Mouse (Mus musculus) lung, embryonic 14.5 days (tissue): ENCODE data around the gene Dab2ip. TPM values are rescaled to one million over a fixed set of nuclear protein-coding genes. Genes with fewer than 3 reads are reported as not detected.

ENCODE experiments used
- ATAC-seq: fragments of 200-750 bp; cut with Nextera tagmentation; 2 replicates; pipeline ENCODE4 v1.8.0; 2017; ENCODE audit warnings: mild to moderate bottlenecking, moderate TSS enrichment, moderate library complexity; ENCODE audit not compliant: insufficient read depth
- DNase-seq: peaks from one replicate; pipeline ENCODE4 v3.0.0-alpha.2; 2015
- H3K27ac ChIP-seq: fragments of 300-500 bp; sonication (generic); 2 replicates; pipeline ENCODE4 v1.5.1; 2014; ENCODE audit warnings: low read depth, mild to moderate bottlenecking, moderate library complexity
- H3K27me3 ChIP-seq: fragments of 300-500 bp; sonication (generic); 2 replicates; pipeline ENCODE4 v1.6.1; 2014; ENCODE audit warnings: low read length, control low read depth; ENCODE audit not compliant: insufficient read depth
- H3K36me3 ChIP-seq: fragments of 300-500 bp; sonication (generic); 2 replicates; pipeline ENCODE4 v1.6.1; 2014; ENCODE audit warnings: control low read depth; ENCODE audit not compliant: insufficient read depth
- H3K4me1 ChIP-seq: fragments of 300-500 bp; sonication (generic); 2 replicates; pipeline ENCODE4 v1.6.1; 2014; ENCODE audit warnings: antibody characterized with exemption, control low read depth; ENCODE audit not compliant: insufficient read depth
- H3K4me2 ChIP-seq: fragments of 300-500 bp; sonication (generic); 2 replicates; pipeline ENCODE4 v1.6.1; 2014; ENCODE audit warnings: mild to moderate bottlenecking
- H3K4me3 ChIP-seq: fragments of 300-500 bp; sonication (generic); 2 replicates; pipeline ENCODE4 v1.5.1; 2014; ENCODE audit warnings: low read depth, low read length
- H3K9ac ChIP-seq: fragments of 300-500 bp; sonication (generic); 2 replicates; pipeline ENCODE4 v1.6.1; 2014
- H3K9me3 ChIP-seq: fragments of 300-500 bp; sonication (generic); 2 replicates; pipeline ENCODE4 v1.6.1; 2016; ENCODE audit warnings: low read depth, low read length, control low read depth
- CTCF ChIP-seq: IDR thresholded peaks from 2 replicates; pipeline ENCODE4 v1.5.1; 2016; ENCODE audit warnings: antibody characterized with exemption, low read depth
- WGBS: fragments of 180-500 bp; shearing (Covaris S2); extraction: QIAGEN DNeasy Blood & Tissue Kit; methylation state at CpG from one replicate; pipeline ENCODE4 v1.1.7; 2014; 5-methylcytosine and 5-hydroxymethylcytosine counted together
- polyA plus RNA-seq: library from polyadenylated mRNA; unstranded; fragments of >200 nt; fragmentation: Nextera tagmentation; extraction: Ambion mirVana; gene quantifications from 2 replicates; pipeline ENCODE4 v1.2.1, GENCODE M21; 2014

Gene Dab2ip
- polyA plus RNA-seq, result 51.7 and 61.4 TPM in 2 replicates

- H3K27ac ChIP-seq, result peak within 1 kb of the TSS; percentile 43; the same call in 1 of the 2 replicates
- DNase-seq, result peak; percentile 15
- WGBS, result 53% methylated on average over 29 of the region's 29 CpGs
- no peak for TF ChIP-seq CTCF
- H3K4me3 ChIP-seq, result no peak within 1 kb of the TSS
- ATAC-seq, result no peak
- no peaks in the 10 kb centered on the region for H3K36me3 ChIP-seq
- no peaks in the 10 kb centered on the region for H3K27me3 ChIP-seq
- no peaks in the 10 kb centered on the region for H3K9me3 ChIP-seq
- H3K4me2 ChIP-seq, result peak within 1 kb of the TSS; percentile 13; the same call in 1 of the 2 replicates
- H3K4me1 ChIP-seq, result 0 out of 2 replicates have a peak, but pooled peaks cover 4% of the 10 kb centered on the region
- peak within 1 kb of the TSS; percentile 21; the same call in 1 of the 2 replicates for H3K9ac ChIP-seq
Observed at GRCm38 (mm10) chr2:35557911-35558825, at the start of gene Dab2ip. TSS of gene Dab2ip (plus strand) at chr2:35558266.

GRCm38 (mm10) chr2:35508597-35509342 is 49.3 kb upstream of the Dab2ip start:
- Histone ChIP-seq H3K9me3 (no peaks in the 10 kb centered on the region), H3K4me3 (no peak overlapping the region), H3K27ac (peak overlapping the region; percentile 73), H3K36me3 (no peaks in the 10 kb centered on the region), H3K9ac (no peak overlapping the region), H3K4me2 (no peak overlapping the region), H3K27me3 (no peaks in the 10 kb centered on the region), H3K4me1 (peaks cover 29% of the 10 kb centered on the region)
- WGBS, result 25% methylated on average over 10 of the region's 10 CpGs
- TF ChIP-seq CTCF, result no peak
- DNase-seq (peak; percentile 61), ATAC-seq (no peak)

- DNase-seq, result no peak
- no peak overlapping the region for H3K4me3 ChIP-seq
- no peak overlapping the region for H3K9ac ChIP-seq
- 25% methylated on average over 6 of the region's 6 CpGs for WGBS
- no peaks in the 10 kb centered on the region for H3K9me3 ChIP-seq
- no peak for TF ChIP-seq CTCF
- ATAC-seq, result no peak
- H3K4me2 ChIP-seq, result no peak overlapping the region
- peaks cover 24% of the 10 kb centered on the region for H3K4me1 ChIP-seq
- H3K36me3 ChIP-seq, result no peaks in the 10 kb centered on the region
- peak overlapping the region; percentile 73; the same call in 1 of the 2 replicates for H3K27ac ChIP-seq
- no peaks in the 10 kb centered on the region for H3K27me3 ChIP-seq
Observed at GRCm38 (mm10) chr2:35509343-35509667, 48.8 kb upstream of the Dab2ip start.

GRCm38 (mm10) chr2:35509888-35510287 is 48.2 kb upstream of the Dab2ip start:
- Histone ChIP-seq H3K36me3 (no peaks in the 10 kb centered on the region), H3K4me2 (no peak overlapping the region), H3K9ac (no peak overlapping the region), H3K4me1 (peaks cover 26% of the 10 kb centered on the region), H3K9me3 (no peaks in the 10 kb centered on the region), H3K4me3 (no peak overlapping the region), H3K27ac (no peak overlapping the region), H3K27me3 (no peaks in the 10 kb centered on the region)
- ATAC-seq, result no peak
- TF ChIP-seq CTCF, result no peak
- no peak for DNase-seq
- WGBS, result 48% methylated on average over 4 of the region's 4 CpGs

GRCm38 (mm10) chr2:35510920-35511319 is 47.1 kb upstream of the Dab2ip start:
- ATAC-seq (no peak), DNase-seq (peak; percentile 56)
- Histone ChIP-seq H3K4me3 (no peak overlapping the region), H3K9ac (no peak overlapping the region), H3K4me2 (no peak overlapping the region), H3K27me3 (no peaks in the 10 kb centered on the region), H3K9me3 (no peaks in the 10 kb centered on the region), H3K27ac (no peak overlapping the region), H3K4me1 (peaks cover 26% of the 10 kb centered on the region), H3K36me3 (no peaks in the 10 kb centered on the region)
- 21% methylated on average over 1 of the region's 1 CpGs for WGBS
- no peak for TF ChIP-seq CTCF

DNA sequence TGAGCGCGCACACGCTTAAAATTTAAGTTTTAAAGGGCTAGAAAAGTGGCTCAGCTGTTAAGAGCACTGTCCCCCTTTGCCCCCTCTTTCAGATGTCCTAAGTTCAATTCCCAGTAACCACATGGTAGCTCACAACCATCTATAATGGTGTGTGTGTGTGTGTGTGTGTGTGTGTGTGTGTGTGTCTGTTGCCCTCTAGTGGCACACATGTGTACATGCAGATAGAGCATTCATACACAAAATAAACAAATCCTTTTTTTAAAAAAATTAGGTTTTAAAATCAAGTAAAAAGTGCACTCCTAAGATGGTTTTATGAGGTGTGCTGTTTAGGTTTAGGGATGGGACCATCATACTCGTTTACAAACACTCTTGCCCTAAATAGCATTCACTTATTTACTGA is 45.8 kb upstream of the Dab2ip start:
- Histone ChIP-seq H3K27me3 (no peaks in the 10 kb centered on the region), H3K9me3 (no peaks in the 10 kb centered on the region), H3K9ac (no peak overlapping the region), H3K4me3 (no peak overlapping the region), H3K4me2 (no peak overlapping the region), H3K4me1 (peaks cover 21% of the 10 kb centered on the region), H3K27ac (no peak overlapping the region), H3K36me3 (no peaks in the 10 kb centered on the region)
- 94% methylated on average over 4 of the region's 4 CpGs for WGBS
- no peak for ATAC-seq
- peak; percentile 57 for TF ChIP-seq CTCF
- DNase-seq, result no peak
